Mouse (Mus musculus) cortical plate, adult 2 months (tissue): ENCODE measurements at regions not wholly inside any gene's neighbourhood (a gene's known extent, or its start where the extent isn't known, plus 50 kb on each side); places are given as distances from the start of the nearest gene placed in this dataset.

Source experiments
- H3K27ac ChIP-seq: fragments of 200-500 bp; 2 replicates; pipeline ENCODE4 v1.5.1; 2012; ENCODE audit warnings: low read length, control low read depth, inconsistent platforms; ENCODE audit not compliant: insufficient read depth
- H3K4me1 ChIP-seq: fragments of 200-500 bp; 2 replicates; pipeline ENCODE4 v1.6.1; 2011; ENCODE audit warnings: low read length; ENCODE audit not compliant: control insufficient read depth, insufficient read depth
- H3K4me3 ChIP-seq: fragments of 200-500 bp; 2 replicates; pipeline ENCODE4 v1.5.1; 2011; ENCODE audit warnings: mild to moderate bottlenecking, low read length, control low read depth; ENCODE audit not compliant: insufficient read depth
- CTCF ChIP-seq: fragments of 200-500 bp; IDR thresholded peaks from 2 replicates; pipeline ENCODE4 v1.5.1; 2011; ENCODE audit warnings: mild to moderate bottlenecking, control low read depth, low read length; ENCODE audit not compliant: insufficient read depth; ENCODE audit errors: extremely low read depth
- POLR2A ChIP-seq: fragments of 200-500 bp; IDR thresholded peaks from 2 replicates; pipeline ENCODE4 v1.6.1; 2011; ENCODE audit warnings: mild to moderate bottlenecking, low read length, control low read depth; ENCODE audit not compliant: insufficient read depth; ENCODE audit errors: extremely low read depth

DNA sequence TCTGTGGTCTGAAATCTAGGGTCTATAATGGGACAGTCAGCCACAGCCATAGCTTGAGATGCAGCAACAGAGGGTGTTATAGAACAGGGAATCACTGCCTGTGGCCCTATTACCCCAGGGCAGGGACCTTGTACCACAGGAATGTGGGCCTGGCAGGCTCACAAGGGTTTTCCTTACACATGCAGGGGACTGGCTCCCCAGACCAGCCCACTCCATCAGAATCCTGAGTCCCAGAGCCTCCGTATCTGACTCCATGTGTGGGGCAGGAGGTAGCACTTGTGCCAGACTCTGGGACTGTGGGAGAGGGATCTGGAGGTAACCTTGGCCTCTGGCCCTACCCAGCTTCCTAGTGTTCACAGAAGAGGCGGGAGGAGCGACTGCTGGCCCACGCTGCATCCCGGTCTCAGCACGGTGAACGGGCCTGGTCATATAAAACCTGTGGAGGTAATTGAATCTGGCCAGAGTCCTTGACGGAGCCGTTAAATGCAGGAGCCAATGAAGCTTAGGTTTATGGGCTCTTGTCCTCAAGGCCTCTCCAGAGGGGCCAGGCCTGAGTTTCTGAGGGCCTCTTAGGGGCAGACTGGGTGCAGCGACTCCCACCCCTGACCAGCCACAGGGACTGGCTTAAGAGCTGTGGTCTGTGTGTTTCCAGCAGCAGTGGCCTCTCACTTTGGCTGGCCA is 119.4 kb downstream of the Kif26a start:
- Histone ChIP-seq H3K27ac (no peak overlapping the region), H3K4me3 (no peak overlapping the region), H3K4me1 (no peaks in the 10 kb centered on the region)
- TF ChIP-seq CTCF, result no peak

DNA sequence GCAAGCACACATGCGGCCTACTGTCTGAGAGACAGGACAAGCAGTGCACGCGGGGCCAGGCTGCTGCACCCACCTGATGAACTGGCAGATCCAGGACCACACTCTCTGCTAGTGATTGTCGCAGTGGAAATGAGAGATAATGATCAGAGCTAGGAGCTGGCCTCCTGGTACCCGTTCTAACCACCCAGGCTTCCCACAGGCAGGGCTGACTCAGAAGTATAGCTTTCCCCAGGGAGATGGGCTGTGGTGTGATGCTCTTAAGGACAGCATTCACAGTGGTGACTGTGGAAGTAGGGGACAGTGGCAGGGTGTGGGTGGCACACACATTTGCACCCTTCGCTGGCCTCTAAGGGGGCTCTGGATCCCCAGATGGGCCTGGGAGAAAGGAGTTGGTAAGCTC is 128.0 kb downstream of the Kif26a start:
- no peak overlapping the region for H3K4me3 ChIP-seq
- H3K4me1 ChIP-seq, result no peaks in the 10 kb centered on the region
- TF ChIP-seq CTCF (no peak), POLR2A (no peak)
- H3K27ac ChIP-seq, result no peak overlapping the region

DNA sequence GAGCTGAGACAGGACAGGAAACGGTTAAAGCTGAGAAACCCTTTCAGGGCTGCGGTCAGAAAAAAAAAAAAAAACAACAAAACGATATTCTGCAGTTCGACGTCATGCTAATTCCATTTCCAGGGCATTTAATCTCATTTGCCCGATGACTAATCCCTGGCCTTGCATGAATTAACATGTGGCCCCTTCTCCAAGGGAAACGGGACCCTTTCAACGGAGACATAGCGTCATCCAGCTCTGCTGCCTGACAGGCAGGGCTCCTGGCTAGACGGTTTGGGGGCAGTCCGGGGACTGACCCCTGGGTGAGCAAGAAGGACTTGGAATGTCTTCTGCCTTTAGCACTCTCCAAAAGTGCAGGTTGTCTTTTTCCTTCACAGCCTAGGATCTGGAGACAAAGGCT is 128.7 kb downstream of the Kif26a start:
- Histone ChIP-seq H3K4me1 (no peaks in the 10 kb centered on the region), H3K27ac (no peak overlapping the region), H3K4me3 (no peak overlapping the region)
- no peak for TF ChIP-seq CTCF
- TF ChIP-seq POLR2A, result no peak

GRCm38 (mm10) chr12:112276651-112277050 is 130.6 kb downstream of the Kif26a start:
- Histone ChIP-seq H3K4me1 (no peaks in the 10 kb centered on the region), H3K4me3 (no peak overlapping the region), H3K27ac (no peak overlapping the region)
- no peak for TF ChIP-seq POLR2A
- no peak for TF ChIP-seq CTCF

DNA sequence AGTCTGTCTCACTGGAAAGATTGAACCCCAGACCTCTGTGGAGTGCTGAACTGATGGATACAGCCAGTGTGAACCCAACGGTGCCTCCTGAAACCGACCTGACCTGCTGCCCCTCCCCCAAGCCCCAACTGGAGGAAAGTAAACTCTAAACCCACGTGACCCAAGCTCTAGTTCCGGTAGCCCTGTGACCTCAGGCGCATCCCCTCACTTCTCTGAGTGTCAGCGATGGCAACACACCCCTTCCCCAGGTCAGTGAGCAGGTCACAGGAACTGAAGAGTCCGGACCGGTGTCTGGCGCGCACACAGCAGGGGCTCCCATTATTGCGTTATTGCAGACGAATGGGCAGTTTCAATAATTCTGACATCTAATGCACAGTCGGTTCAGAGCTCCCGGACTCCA is 131.5 kb downstream of the Kif26a start:
- Histone ChIP-seq H3K27ac (no peak overlapping the region), H3K4me1 (no peaks in the 10 kb centered on the region), H3K4me3 (no peak overlapping the region)
- TF ChIP-seq POLR2A (no peak), CTCF (no peak)

GRCm38 (mm10) chr12:112285096-112285495 is 139.1 kb downstream of the Kif26a start:
- Histone ChIP-seq H3K27ac (no peak overlapping the region), H3K4me1 (no peaks in the 10 kb centered on the region), H3K4me3 (no peak overlapping the region)
- TF ChIP-seq POLR2A (no peak), CTCF (no peak)

DNA sequence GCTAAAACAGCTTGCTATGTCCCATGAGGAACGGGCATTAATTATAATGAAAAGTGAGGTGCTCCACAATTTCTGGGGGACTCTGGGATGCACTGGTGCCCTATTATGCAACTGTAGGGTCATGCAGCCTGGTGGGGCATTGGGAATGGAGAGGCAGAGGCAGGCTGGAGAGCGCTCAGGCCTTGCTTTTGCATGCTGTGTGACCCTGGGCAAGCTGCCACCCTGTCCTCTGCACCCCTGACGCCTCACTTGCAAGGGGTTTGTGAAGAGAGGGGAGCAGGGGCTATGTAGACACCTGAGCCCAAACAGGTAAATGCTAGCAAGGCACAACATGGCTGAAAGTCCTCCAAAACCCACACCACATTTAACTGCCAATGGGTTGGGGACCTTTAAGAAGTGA is 142.8 kb downstream of the Kif26a start:
- H3K27ac ChIP-seq, result no peak overlapping the region
- TF ChIP-seq POLR2A (no peak), CTCF (no peak)
- H3K4me3 ChIP-seq, result no peak overlapping the region
- no peaks in the 10 kb centered on the region for H3K4me1 ChIP-seq

DNA sequence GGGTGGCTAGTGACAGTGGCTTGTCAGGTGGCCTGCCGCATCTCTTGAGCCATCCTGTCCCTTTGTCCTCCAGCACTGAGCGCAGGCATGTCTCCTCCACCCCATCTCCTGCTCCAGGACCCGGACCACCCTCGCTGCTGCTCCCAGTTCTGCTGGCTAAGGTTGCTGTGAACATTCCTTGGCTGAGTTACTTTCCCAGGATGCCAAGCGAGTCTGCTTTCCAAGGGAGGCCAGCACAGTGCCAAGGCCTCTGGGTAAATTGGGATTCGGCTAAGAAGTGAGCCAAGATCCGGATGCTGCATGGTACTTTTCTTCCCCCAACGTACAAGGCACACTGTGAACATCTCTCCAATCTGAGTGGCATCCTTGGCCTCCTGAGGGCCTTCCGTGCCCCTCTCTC is 144.3 kb downstream of the Kif26a start:
- TF ChIP-seq CTCF, result no peak
- no peak for TF ChIP-seq POLR2A
- H3K27ac ChIP-seq, result no peak overlapping the region
- no peaks in the 10 kb centered on the region for H3K4me1 ChIP-seq
- no peak overlapping the region for H3K4me3 ChIP-seq

- TF ChIP-seq CTCF (no peak), POLR2A (no peak)
- no peaks in the 10 kb centered on the region for H3K4me1 ChIP-seq
- no peak overlapping the region for H3K4me3 ChIP-seq
- no peak overlapping the region for H3K27ac ChIP-seq
Observed at GRCm38 (mm10) chr12:112291748-112292561, 145.9 kb downstream of the Kif26a start.

GRCm38 (mm10) chr12:112293105-112293504 is 147.1 kb downstream of the Kif26a start:
- Histone ChIP-seq H3K4me1 (no peaks in the 10 kb centered on the region), H3K4me3 (no peak overlapping the region), H3K27ac (no peak overlapping the region)
- TF ChIP-seq POLR2A, result no peak
- TF ChIP-seq CTCF, result no peak
